Mouse (Mus musculus) heart, postnatal 36 days (tissue): ENCODE data around the gene Slc10a3. TPM values are rescaled to one million over a fixed set of nuclear protein-coding genes. Genes with fewer than 3 reads are reported as not detected.

Source experiments
- total RNA-seq, 2 experiments: library from RNA; stranded (reverse); gene quantifications; 2 replicates each; pipeline ENCODE4 v1.2.3; 2021

Gene Slc10a3
- total RNA-seq, 2 experiments from 2014 or later = 4.9 to 5.7 TPM

Other genes starting within 250 kb of the Slc10a3 start
- not detected for gene Opn1mw, start 245.9 kb downstream of the Slc10a3 start, total RNA-seq
- gene Mecp2, start 238.0 kb downstream of the Slc10a3 start, total RNA-seq = 10 to 100 TPM; 30.5 to 36.2 TPM
- gene Tex28, start 205.5 kb downstream of the Slc10a3 start, total RNA-seq = not detected
- not detected for gene Tktl1, start 196.1 kb downstream of the Slc10a3 start, total RNA-seq
- gene Flna, start 123.5 kb downstream of the Slc10a3 start, total RNA-seq = 10 to 100 TPM; 88.3 to 97.0 TPM
- 10 to 100 TPM; 28.2 to 34.0 TPM for gene Emd, start 118.7 kb downstream of the Slc10a3 start, total RNA-seq
- gene Rpl10, start 102.5 kb downstream of the Slc10a3 start, total RNA-seq = 100 to 1,000 TPM; 178 to 213 TPM
- gene Taz, start 91.4 kb downstream of the Slc10a3 start, total RNA-seq = 10 to 100 TPM; 48.4 to 51.9 TPM
- 10 to 100 TPM; 16.1 to 20.6 TPM for gene Dnase1l1, start 91.0 kb downstream of the Slc10a3 start, total RNA-seq
- gene Atp6ap1, start 76.3 kb downstream of the Slc10a3 start, total RNA-seq = 100 to 1,000 TPM; 130 to 135 TPM
- gene Gdi1, start 68.4 kb downstream of the Slc10a3 start, total RNA-seq = 10 to 100 TPM; 76.7 to 82.5 TPM
- 10 to 100 TPM; 24.5 to 29.5 TPM for gene Fam50a, start 60.3 kb downstream of the Slc10a3 start, total RNA-seq
- gene Plxna3, start 44.3 kb downstream of the Slc10a3 start, total RNA-seq = 1 to 10 TPM in 1 of 2 experiments, under 1 TPM in 1; 0.87 to 1.6 TPM
- gene Lage3, start 19.7 kb downstream of the Slc10a3 start, total RNA-seq = 10 to 100 TPM; 28.3 to 28.8 TPM
- 10 to 100 TPM; 67.7 to 70.3 TPM for gene Ubl4a, start 131 bp downstream of the Slc10a3 start, total RNA-seq
- 10 to 100 TPM; 18.6 to 18.8 TPM for gene Fam3a, start 19.9 kb upstream of the Slc10a3 start, total RNA-seq
- 10 to 100 TPM; 45.8 to 46.1 TPM for gene Ikbkg, start 19.9 kb upstream of the Slc10a3 start, total RNA-seq
- 1 to 10 TPM; 6.8 to 7.1 TPM for gene G6pdx, start 55.8 kb upstream of the Slc10a3 start, total RNA-seq
- gene Gm6880, start 108.0 kb upstream of the Slc10a3 start, total RNA-seq = not detected
- not detected for gene Olfr1326-ps1, start 201.5 kb upstream of the Slc10a3 start, total RNA-seq
- gene Olfr1325, start 219.3 kb upstream of the Slc10a3 start, total RNA-seq = not detected